Mouse (Mus musculus) forebrain, postnatal 0 days (tissue): ENCODE results near the gene Gm14409. TPM values are rescaled to one million over a fixed set of nuclear protein-coding genes. Genes with fewer than 3 reads are reported as not detected.
"Not testable (repeated sequence)": the region's sequence is repeated elsewhere in the genome, so short reads cannot be mapped to it uniquely, and the experiment has no call there.

ENCODE experiments used
- ATAC-seq: fragments of 200-750 bp; cut with Nextera tagmentation; 2 replicates; pipeline ENCODE4 v1.8.0; 2017; ENCODE audit warnings: mild to moderate bottlenecking, moderate library complexity
- DNase-seq: peaks from one replicate; pipeline ENCODE4 v3.0.0-alpha.2; 2015
- H3K27ac ChIP-seq: fragments of 300-500 bp; sonication (generic); 2 replicates; pipeline ENCODE4 v1.5.1; 2014; ENCODE audit warnings: low read depth, mild to moderate bottlenecking, antibody characterized with exemption, low read length, moderate library complexity, mixed read lengths
- H3K27me3 ChIP-seq: fragments of 300-500 bp; sonication (generic); 2 replicates; pipeline ENCODE4 v1.6.1; 2014; ENCODE audit warnings: mild to moderate bottlenecking, low read length, mixed read lengths; ENCODE audit not compliant: insufficient read depth
- H3K36me3 ChIP-seq: fragments of 300-500 bp; sonication (generic); 2 replicates; pipeline ENCODE4 v1.6.1; 2014; ENCODE audit warnings: mild to moderate bottlenecking, moderate library complexity; ENCODE audit not compliant: insufficient read depth
- H3K4me1 ChIP-seq: fragments of 300-500 bp; sonication (generic); 2 replicates; pipeline ENCODE4 v1.6.1; 2014; ENCODE audit warnings: antibody characterized with exemption; ENCODE audit not compliant: insufficient read depth
- H3K4me2 ChIP-seq: fragments of 300-500 bp; sonication (generic); 2 replicates; pipeline ENCODE4 v1.6.1; 2014; ENCODE audit warnings: low read depth, mild to moderate bottlenecking, moderate library complexity
- H3K4me3 ChIP-seq: fragments of 300-500 bp; sonication (generic); 2 replicates; pipeline ENCODE4 v1.5.1; 2014; ENCODE audit warnings: low read depth, low read length, mixed read lengths
- H3K9ac ChIP-seq: fragments of 300-500 bp; sonication (generic); 2 replicates; pipeline ENCODE4 v1.6.1; 2014; ENCODE audit warnings: mild to moderate bottlenecking
- H3K9me3 ChIP-seq: fragments of 300-500 bp; sonication (generic); 2 replicates; pipeline ENCODE4 v1.6.1; 2016; ENCODE audit warnings: low read length
- WGBS: fragments of 180-500 bp; shearing (Covaris S2); extraction: QIAGEN DNeasy Blood & Tissue Kit; methylation state at CpG from one replicate; pipeline ENCODE4 v1.1.7; 2014; 5-methylcytosine and 5-hydroxymethylcytosine counted together
- polyA plus RNA-seq: library from polyadenylated mRNA; unstranded; fragments of >200 nt; fragmentation: Nextera tagmentation; extraction: Ambion mirVana; gene quantifications from 2 replicates; pipeline ENCODE4 v1.2.1, GENCODE M21; 2015
- total RNA-seq: library from RNA; depleted of rRNA; stranded (reverse); fragments of >200 nt; gene quantifications from 2 replicates; pipeline ENCODE4 v1.2.3, GENCODE M21; 2014; rRNA removed

The Gm14409 gene
- not detected in 2 replicates for total RNA-seq
- not detected in 2 replicates for polyA plus RNA-seq

DNA sequence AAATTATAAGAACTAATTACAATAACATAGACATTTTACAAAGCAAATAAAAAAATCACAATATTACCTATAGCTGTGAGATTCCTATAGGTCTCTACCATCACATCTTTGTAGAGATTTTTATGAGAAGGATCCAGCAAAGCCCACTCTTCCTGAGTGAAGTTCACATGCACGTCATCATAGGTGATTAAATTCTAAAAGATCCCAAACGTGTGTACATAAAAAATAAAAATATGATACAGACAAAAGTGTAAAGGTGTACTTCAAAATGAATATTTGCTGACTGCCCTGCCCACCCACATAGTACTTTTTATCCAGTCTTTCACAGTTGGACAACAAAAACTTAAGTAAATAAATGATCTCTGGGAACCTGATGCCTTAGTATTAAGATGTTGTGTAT is at the start of gene Gm14409:
Gm14409 (minus strand) TSS at position 101 of the 400 bp plus-strand sequence.
- DNase-seq, ATAC-seq: not testable (repeated sequence)

DNA sequence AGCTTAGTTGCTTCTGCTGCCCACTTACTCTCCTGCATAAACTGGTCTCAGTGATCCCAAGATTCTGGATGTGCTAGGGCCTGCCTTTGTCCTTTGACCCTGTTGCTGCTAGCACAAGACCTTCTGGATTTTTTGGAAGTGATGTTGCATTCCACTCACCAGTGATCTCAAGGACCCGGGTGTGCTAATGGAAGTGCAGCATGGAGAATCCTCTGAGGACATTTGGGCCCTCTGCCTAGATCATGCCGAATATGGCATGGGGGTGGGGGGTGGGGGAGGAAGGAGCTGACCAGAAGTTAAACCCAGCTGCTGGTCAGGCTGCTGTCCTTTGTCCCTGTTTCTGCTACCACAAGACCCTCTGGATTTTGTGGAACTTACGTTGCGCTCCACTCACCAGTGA is 42.8 kb upstream of the Gm14409 start:
- H3K9me3 ChIP-seq, H3K27ac ChIP-seq, H3K36me3 ChIP-seq, H3K9ac ChIP-seq, H3K4me1 ChIP-seq, H3K4me3 ChIP-seq, ATAC-seq, H3K27me3 ChIP-seq, H3K4me2 ChIP-seq, DNase-seq: not testable (repeated sequence)
- WGBS = 89% methylated on average over 4 of the region's 4 CpGs

More for the DNA sequence above, at the start of gene Gm14409:
- not testable (repeated sequence) for H3K27me3 ChIP-seq, H3K9me3 ChIP-seq, H3K4me1 ChIP-seq, H3K36me3 ChIP-seq, H3K27ac ChIP-seq, H3K4me2 ChIP-seq, H3K4me3 ChIP-seq, H3K9ac ChIP-seq
- no CpG with 5 or more reads among the region's 2 CpGs for WGBS

DNA sequence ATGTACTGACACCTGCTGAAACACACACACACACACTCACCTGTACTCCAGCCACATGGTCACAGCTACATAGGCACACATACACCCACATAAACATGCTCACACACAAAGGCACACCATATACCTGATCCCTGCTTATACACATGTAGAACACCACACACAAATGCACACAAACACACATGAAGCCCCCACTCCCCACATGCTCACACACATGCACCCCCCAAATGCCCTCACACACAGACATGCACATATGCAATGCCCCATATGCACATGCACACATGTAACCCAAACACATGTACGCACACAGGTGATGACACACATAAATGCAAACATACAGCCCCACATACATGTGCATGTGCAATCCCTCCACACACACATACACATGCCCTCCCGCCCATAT is 38.1 kb upstream of the Gm14409 start:
- no CpG with 5 or more reads among the region's 2 CpGs for WGBS
- not testable (repeated sequence) for H3K27me3 ChIP-seq, H3K9me3 ChIP-seq, ATAC-seq, H3K4me2 ChIP-seq, H3K27ac ChIP-seq, H3K4me3 ChIP-seq, H3K36me3 ChIP-seq, DNase-seq, H3K9ac ChIP-seq, H3K4me1 ChIP-seq

DNA sequence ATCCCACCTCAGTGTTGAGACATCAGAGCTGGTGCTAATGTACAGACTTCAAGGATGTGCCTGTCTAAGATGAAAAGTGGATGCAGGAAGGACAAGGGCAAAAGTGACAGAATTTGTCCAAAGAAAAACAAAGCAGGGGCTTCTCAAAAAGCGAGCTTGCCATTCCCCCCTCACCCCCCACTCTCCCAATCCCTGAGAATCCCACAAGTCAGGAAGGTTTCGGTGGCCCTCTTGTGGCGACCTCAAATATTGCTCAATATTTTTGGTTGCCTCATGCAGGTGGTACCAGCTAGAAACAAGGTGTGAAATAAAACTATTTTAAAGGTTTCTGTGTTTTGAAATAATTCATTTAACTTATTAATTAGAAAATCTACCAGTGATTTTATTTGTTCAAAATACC is 16.9 kb upstream of the Gm14409 start:
- not testable (repeated sequence) for H3K9ac ChIP-seq, H3K27me3 ChIP-seq, H3K27ac ChIP-seq, H3K9me3 ChIP-seq, H3K4me2 ChIP-seq, DNase-seq, H3K36me3 ChIP-seq, H3K4me3 ChIP-seq, H3K4me1 ChIP-seq, ATAC-seq
- WGBS = 42% methylated on average over 3 of the region's 3 CpGs

DNA sequence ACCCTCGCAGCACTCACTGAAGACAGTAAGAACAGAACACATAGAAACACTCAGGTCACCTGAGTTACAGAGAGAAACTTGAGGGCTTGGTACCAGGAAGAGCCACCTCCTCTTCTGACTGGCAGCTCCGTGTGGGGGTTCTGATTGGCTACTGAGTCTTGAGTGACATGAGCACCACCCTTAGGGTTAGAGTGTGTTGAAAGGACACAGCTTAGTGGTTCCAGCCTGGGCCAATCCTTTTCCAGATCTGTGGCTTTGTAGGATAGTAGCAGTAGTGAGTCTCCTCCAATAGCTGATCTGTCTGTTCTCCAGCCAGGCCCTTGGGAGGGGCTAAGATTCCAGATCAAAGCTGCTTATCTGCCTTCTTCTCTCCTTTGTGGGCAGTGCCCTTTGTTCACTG is 10.9 kb upstream of the Gm14409 start:
- H3K27ac ChIP-seq, DNase-seq, H3K4me3 ChIP-seq, H3K36me3 ChIP-seq, H3K9ac ChIP-seq, ATAC-seq, H3K9me3 ChIP-seq, H3K4me1 ChIP-seq, H3K4me2 ChIP-seq, H3K27me3 ChIP-seq: not testable (repeated sequence)
- WGBS = 50% methylated on average over 1 of the region's 2 CpGs

DNA sequence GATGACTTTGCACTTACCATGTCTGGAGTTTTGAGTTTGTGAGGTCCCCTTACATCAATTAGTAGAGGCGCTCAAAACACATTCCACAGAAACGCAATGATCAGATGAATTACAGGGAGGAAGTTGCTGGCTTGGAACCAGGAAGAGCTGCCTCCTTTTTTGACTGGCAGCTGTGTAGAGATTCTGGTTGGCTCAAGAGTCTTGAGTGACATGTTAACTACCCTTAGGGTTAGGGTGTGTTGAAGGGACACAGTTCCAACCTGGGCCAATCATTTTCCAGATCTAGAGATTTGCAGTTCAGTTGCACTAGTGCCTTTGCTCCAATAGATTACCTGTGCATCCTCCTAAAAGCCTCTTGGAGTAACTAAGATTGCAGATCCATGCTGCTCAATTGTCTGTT is 5.4 kb upstream of the Gm14409 start:
- H3K27me3 ChIP-seq, H3K9me3 ChIP-seq, H3K4me2 ChIP-seq, ATAC-seq, DNase-seq, H3K27ac ChIP-seq, H3K4me1 ChIP-seq, H3K9ac ChIP-seq, H3K36me3 ChIP-seq, H3K4me3 ChIP-seq: not testable (repeated sequence)
- WGBS = 83% methylated on average over 2 of the region's 2 CpGs

DNA sequence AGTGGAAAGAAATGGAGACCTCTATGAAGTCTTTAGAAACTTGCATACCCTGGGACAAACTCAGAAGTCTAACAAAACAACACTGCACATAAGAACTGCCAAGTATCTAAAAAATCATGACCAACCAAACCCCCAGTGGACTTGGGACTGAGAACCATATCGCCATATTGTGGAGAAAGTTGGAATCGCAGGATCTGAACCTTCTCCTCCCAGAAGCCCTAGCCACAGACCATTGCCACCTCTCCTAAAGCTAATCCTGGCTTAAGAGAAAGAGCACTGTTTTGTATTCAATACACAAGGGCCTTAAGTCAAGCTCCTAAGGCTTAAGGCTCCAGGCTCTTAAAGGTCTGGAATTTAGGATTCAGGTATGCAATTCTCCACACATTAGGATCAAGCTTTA is 19.4 kb downstream of the Gm14409 start:
- not testable (repeated sequence) for H3K9me3 ChIP-seq, H3K9ac ChIP-seq, DNase-seq, H3K4me3 ChIP-seq, H3K27me3 ChIP-seq, H3K4me1 ChIP-seq, H3K4me2 ChIP-seq, H3K27ac ChIP-seq, H3K36me3 ChIP-seq, ATAC-seq
- WGBS = 91% methylated on average over 2 of the region's 2 CpGs

DNA sequence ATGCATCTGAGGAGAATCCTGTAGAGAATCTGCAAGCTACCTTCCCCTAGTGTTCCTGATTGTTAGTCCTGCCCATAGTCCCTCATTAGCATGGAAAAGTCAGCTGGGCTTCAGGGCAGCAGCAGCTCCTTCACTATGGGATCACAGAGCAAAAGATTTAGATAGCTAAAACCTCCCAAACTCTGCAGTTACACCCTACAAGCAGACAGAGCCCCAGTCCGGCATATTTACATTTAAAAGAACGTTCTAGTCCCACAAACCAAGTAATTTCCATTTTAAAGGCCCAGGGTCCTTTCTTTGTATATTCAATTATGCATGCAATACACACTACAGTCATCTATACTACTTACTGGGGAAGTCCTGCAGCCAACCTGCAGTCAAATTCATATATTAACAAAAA is 36.4 kb downstream of the Gm14409 start:
- not testable (repeated sequence) for H3K9me3 ChIP-seq, ATAC-seq, H3K4me2 ChIP-seq, H3K4me1 ChIP-seq, H3K4me3 ChIP-seq, DNase-seq, H3K9ac ChIP-seq, H3K36me3 ChIP-seq, H3K27me3 ChIP-seq, H3K27ac ChIP-seq
- 39% methylated on average over 2 of the region's 2 CpGs for WGBS

Other genes with a start within 250 kb of the Gm14409 start
- not detected in 2 replicates for gene Gm14401, start 192.7 kb downstream of the Gm14409 start, total RNA-seq
- gene Gm14401, start 192.7 kb downstream of the Gm14409 start, polyA plus RNA-seq = not detected in 2 replicates
- gene Gm14410, start 60.6 kb downstream of the Gm14409 start, total RNA-seq = 25.4 and 26.9 TPM in 2 replicates
- gene Gm14410, start 60.6 kb downstream of the Gm14409 start, polyA plus RNA-seq = 41.8 and 47.5 TPM in 2 replicates
- gene Gm14412, start 57.3 kb upstream of the Gm14409 start, total RNA-seq = 0.62 and 1.6 TPM in 2 replicates
- 0.10 and 0.11 TPM in 2 replicates for gene Gm14412, start 57.3 kb upstream of the Gm14409 start, polyA plus RNA-seq
- 4.3 and 8.1 TPM in 2 replicates for gene Gm14418, start 131.3 kb upstream of the Gm14409 start, total RNA-seq
- 8.8 and 10.0 TPM in 2 replicates for gene Gm14418, start 131.3 kb upstream of the Gm14409 start, polyA plus RNA-seq
- 7.5 and 9.1 TPM in 2 replicates for gene Zfp970, start 197.7 kb upstream of the Gm14409 start, total RNA-seq
- 2.5 and 4.1 TPM in 2 replicates for gene Zfp970, start 197.7 kb upstream of the Gm14409 start, polyA plus RNA-seq
- 5.2 and 6.7 TPM in 2 replicates for gene Gm14403, start 231.2 kb upstream of the Gm14409 start, total RNA-seq
- 1.3 and 2.3 TPM in 2 replicates for gene Gm14403, start 231.2 kb upstream of the Gm14409 start, polyA plus RNA-seq